Mouse (Mus musculus): ENCODE data around the gene Ap3b2.

The Ap3b2 gene

DNA sequence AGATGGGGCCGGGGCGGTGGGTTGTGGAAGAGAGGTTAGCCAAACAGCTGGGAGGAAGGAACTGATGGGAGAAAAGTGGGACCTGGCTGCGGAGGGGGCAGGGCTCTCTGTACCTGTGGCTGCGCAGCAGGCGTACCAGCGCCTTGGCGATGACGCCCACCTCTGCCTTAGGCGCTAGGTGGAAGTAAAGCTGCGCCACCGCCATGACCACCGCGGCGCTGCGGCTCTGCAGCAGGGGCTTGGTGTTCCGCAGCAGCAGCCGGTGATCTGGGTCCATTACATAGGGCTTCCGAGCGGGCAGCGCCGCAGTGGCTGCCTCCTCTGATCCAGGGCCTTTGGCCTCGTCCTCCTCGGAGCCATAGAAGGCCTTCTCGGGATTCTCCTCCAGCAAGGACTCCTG, 16.9 kb downstream of the Ap3b2 start:
- no peak for DNase-seq (ENCODE audit: low read depth, low spot score)

DNA sequence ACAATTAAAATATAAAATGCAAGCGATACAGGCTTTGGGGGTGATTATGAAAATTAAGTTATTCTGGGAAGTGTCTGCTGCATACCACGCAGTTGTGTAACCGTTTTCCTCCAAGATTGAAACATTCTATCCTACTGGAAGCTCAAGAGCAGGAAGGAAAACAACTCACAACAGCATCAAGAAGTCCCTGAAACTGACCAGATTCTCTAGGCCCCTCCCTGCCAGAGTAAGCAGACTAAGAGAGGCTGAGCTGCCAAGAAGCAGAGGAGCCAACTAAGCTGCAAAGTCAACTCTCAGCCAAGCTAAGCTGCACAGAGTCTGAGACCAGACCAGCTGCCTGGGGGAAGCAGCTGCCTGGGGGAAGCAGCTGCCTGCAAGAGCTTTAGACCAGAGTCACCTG, 18.5 kb downstream of the Ap3b2 start:
- DNase-seq (ENCODE audit: low read depth, low spot score): no peak

DNA sequence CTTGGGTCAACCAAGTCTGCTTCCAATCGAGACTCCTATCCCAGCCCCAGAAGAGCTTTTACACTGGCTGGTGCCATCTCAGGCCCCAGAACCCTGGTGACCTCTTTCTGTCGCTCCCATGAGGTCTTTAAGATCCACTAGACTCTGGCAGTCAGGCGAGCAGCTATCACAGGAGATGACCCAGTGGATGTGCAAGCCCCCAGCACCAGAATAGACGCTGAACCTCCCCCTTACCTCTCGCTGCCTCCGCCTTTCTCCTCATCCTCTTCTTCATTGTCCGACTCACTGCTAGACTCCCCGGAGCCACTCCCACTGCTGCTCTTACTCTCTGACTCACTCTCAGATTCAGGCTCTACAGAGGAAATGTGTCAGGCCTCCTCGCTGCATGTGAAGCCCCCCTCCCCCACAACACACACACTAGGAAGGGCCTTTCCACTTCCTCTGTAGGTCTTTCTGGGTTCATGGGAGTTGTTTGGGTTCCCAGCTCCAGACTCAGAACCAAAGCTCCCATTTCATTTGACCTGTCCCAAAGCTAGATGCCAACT, 28.7 kb downstream of the Ap3b2 start:
- DNase-seq (ENCODE audit: low read depth, low spot score): no peak

DNA sequence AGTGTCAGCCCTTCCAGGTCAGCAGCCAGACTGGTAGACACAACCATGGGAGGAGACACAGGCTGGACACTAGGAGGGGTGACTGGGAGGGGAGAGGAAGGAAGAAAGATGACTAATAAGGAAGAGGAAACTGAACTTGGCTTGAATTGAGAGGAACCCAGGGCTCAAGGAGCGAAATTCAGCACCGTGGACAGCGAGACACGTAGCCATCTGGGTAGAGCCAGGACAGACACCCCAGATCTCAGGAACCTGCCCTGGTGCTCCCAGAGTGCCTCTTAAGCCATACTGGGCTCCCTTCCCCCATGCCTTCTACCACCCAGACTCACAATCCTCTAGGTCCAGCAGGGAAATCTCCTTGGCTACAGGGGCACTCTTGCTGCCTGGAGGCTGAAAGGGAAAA, 29.6 kb downstream of the Ap3b2 start:
- DNase-seq (ENCODE audit: low read depth, low spot score): no peak

DNA sequence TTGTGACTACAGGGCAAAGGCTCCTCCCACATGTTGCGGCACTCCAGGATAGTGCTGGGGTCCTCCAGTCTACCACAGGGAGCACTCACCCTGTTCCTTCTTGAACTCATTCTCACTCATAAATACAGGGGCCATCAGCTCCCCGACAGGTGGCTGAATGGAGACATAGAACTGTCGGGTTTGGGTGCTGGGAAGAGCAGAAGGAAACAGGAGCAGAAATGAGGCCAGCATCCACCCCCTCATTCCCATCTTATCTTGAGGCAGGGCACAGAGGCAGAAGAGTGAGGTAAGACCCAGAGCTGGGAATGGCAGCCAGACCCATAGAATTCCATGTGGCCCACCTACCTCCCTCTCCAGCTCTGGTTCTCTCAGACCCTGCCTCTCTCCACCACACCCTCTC, 30.9 kb downstream of the Ap3b2 start:
- DNase-seq (ENCODE audit: low read depth, low spot score): no peak

DNA sequence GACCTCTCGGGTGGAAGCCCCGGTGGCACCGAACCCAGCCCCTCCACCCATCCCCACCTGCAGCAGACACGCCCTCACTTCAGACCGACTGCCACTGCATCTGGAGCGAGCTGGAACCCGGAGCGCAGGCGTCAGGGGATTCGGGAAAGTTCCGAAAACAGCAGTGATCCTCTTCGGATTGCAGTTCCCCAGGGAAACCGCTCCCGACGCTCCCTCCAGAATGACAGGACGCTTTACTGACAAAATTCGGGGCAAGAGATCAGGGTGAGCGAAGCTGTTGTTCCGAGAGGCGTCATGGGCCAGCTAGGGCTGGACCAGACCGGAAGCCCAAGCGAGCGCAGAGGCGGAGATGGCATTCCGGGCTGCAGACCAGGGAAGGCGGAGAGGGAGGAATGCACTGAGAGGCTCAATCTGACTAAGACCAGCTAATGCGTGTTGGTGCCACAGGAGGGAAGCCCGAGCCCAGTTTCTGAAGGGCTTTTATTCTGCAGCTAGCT, 38.5 kb downstream of the Ap3b2 start, which contains the start of gene Cpeb1:
Gene Cpeb1, minus strand, starts transcription at position 311 of the 497 bp plus-strand sequence.
- DNase-seq (ENCODE audit: low read depth, low spot score): peak; percentile 48

DNA sequence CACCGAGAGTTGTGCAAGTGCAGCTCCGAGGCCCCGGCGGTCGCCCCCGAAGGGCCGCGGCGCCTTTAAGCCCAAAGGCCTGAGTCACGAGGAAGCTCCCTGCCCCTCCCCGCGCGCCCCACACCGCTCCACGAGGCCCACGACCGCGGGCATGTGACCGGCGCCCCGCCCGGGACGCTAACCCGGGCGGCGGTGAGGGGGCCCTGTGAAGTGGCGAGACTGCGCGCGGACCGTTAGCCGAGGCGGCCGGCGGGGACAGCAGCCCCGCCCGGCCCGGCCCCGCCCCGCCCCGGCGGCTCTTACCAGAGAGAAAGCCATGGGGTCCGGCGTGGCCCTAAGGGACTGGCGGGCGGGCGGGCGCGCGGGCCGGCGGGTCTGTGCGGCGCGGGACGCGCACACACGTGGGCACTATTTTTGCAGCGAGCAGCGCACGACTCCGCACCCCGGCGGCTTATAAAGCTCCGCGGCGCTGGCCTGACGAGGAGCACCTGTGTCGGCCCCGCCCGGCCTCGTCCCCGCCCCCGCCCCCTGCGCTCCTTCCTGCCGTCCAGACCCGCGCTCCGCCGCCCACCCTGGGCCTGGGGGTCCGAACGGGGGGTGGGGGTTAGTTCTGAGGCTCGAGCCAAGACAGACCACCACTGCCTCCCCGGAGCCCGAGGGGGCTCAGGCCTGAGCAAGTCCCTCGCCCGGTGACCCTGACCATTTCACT, 39.2 kb downstream of the Ap3b2 start:
- no peak for DNase-seq (ENCODE audit: low read depth, low spot score)

DNA sequence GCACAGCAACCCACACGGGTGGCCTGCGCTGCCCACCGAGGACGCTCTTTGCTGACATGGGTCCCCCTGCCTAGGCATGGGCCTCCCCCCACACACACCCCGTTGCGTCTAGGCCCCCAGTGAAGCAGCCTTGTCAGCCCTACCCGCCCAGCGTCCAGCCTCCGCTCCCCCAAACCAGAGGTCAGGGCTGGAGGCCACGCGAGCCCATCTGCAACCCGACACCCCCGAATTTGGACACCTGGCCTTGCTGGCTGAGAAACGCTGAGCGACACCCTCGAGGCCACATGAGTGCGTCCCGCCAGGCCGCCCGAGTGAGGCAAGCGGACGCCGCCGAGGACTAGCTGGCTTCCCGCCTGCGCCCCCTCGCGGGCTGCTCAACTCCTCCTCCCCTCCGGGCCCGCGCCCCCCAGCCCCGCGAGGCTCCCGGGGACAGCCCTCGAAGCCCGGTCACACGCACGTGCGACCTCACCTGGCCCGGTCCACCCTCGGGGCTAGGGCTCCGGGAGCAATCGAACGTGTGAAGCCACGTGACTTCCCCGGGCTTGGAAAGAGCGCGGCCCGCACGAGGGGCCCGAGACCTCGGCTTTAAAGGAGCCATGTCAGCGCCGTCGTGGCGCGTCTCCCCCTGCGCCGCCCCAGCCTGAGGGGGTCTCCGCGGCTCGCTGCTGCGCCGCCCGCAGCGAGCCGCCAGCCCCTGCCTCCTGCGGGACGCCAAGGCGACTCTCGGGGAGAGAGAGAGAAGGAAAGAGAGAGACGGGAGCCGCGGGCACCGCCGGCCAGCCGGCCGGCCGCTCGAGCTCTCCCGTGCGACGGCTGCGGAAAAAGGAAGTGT, 40.1 kb downstream of the Ap3b2 start:
- DNase-seq (ENCODE audit: low read depth, low spot score): no peak

DNA sequence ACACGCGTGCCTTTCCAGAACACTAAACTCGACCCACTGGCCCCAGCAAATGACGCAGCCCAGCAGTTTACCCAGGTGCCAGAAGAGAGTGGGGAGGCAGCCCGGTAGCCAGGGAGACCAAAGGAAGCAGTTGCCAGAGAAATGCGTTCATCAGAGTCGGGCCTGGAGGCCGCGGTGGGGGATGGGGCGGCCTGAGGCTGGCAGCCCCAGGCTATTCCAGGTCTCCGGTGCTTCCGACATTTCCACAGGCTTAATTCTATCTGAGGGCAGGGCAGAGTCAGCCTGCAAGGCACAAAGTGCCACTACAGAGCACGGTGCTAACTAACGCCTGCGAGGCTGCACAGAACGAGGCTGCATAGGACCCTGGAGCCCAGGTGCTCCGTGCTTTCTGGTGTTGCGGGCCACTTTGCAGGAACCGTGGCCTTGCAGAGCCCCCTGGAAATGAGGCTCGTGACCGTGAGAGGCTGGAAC, 40.7 kb downstream of the Ap3b2 start:
- no peak for DNase-seq (ENCODE audit: low read depth, low spot score)

Measured in retina, postnatal 7 days (tissue).